Comparison of ENCODE assay signal across 11 mouse cellular contexts in genomic region chr12:32307280-32308006, GRCm38 (mm10).
DNase-seq lines count a peak whose midpoint lies in the region; ATAC-seq and TF ChIP-seq lines count a peak whose summit lies in the region.
"Had no signal": no experiment of that assay in that cellular context is flagged by ENCODE, and none has a peak within 500 bp of the region (broad histone marks: within the 10 kb centered on the region; RNA-seq: fewer than 3 reads in every experiment).

No protein-coding gene starts in this region.

- no peak overlapping the region for H3K4me2 ChIP-seq in intestine, postnatal 0 days (replicated peaks; ENCODE audit: low read depth)

- H3K36me3 ChIP-seq in intestine, postnatal 0 days (ENCODE audit: control insufficient read depth, insufficient read depth): no peaks in the 10 kb centered on the region

- TF ChIP-seq POLR2A in cerebellum, adult 2 months (IDR thresholded peaks at IDR 0.05; ENCODE audit: borderline replicate concordance, insufficient read depth, low read length): no peak

- H3K9me3 ChIP-seq in intestine, postnatal 0 days (ENCODE audit: control insufficient read depth): no peaks in the 10 kb centered on the region

- peak overlapping the region; percentile 82 for H3K27ac ChIP-seq in intestine, postnatal 0 days (ENCODE audit: low read depth, low read length)
- H3K27ac ChIP-seq in cerebellum, adult 2 months (ENCODE audit: insufficient read depth, low read length): no peak overlapping the region

- H3K4me3 ChIP-seq in intestine, postnatal 0 days (ENCODE audit: low read depth, low read length): no peak overlapping the region
- H3K4me3 ChIP-seq in cerebellum, adult 2 months (replicated peaks; ENCODE audit: insufficient read depth, low read depth, low read length): no peak overlapping the region

- no peaks in the 10 kb centered on the region for H3K27me3 ChIP-seq in intestine, postnatal 0 days (replicated peaks; ENCODE audit: control insufficient read depth, insufficient read depth, low read length)
- H3K27me3 ChIP-seq in cerebellum, adult 2 months (ENCODE audit: control insufficient read depth, insufficient read depth, low read length): no peaks in the 10 kb centered on the region

- H3K4me1 ChIP-seq in intestine, postnatal 0 days (replicated peaks; ENCODE audit: control insufficient read depth, insufficient read depth, low read length): no peaks in the 10 kb centered on the region
- H3K4me1 ChIP-seq in cerebellum, adult 2 months (ENCODE audit: control insufficient read depth, insufficient read depth, low read length): no peaks in the 10 kb centered on the region

- ATAC-seq in intestine, postnatal 0 days: peak; percentile 97
- peak; percentile 93 for ATAC-seq in megakaryocyte-erythroid progenitor cell, adult 5-6 weeks (replicated peaks; ENCODE audit: low FRiP score, low TSS enrichment, poor library complexity, severe bottlenecking)

- H3K9ac ChIP-seq in intestine, postnatal 0 days (ENCODE audit: low read depth, low read length): no peak overlapping the region

- WGBS in intestine, postnatal 0 days: 33% methylated on average over 9 of the region's 9 CpGs
- WGBS in cerebellum, adult 2 months: 68% methylated on average over 9 of the region's 9 CpGs

- DNase-seq in 416B (ENCODE audit: low read depth) (peak; percentile 59), MEL-GATA-1-ER (ENCODE audit: extremely low read depth, low read depth) (peak; percentile 52)
- no peak for DNase-seq in layer of hippocampus, postnatal 25 days (ENCODE audit: extremely low spot score in 1 of 2, low spot score in 1 of 2)
- no peak for DNase-seq in layer of hippocampus, adult 11-12 months (ENCODE audit: low spot score)
- DNase-seq in urinary bladder, postnatal 25 days (ENCODE audit: low spot score): no peak
- DNase-seq in cerebellum, adult 2 months: no peak
- DNase-seq: cerebellum, postnatal 10 days; gastrocnemius, postnatal 25 days; thymus, adult 2 months had no signal

- no peak for TF ChIP-seq CTCF in intestine, postnatal 0 days (IDR thresholded peaks at IDR 0.05; ENCODE audit: low read depth)
- TF ChIP-seq CTCF in cerebellum, adult 2 months (IDR thresholded peaks at IDR 0.05; ENCODE audit: borderline replicate concordance, insufficient read depth, low read depth, low read length): no peak

Comparison
In these comparisons a context has a peak if more than half of its experiments do, and no peak if none do; other contexts are left out.
1. DNase-seq: peak in 416B (single experiment) and MEL-GATA-1-ER (single experiment); none in layer of hippocampus, postnatal 25 days (0 of 2), layer of hippocampus, adult 11-12 months (single experiment), urinary bladder, postnatal 25 days (single experiment) and cerebellum, adult 2 months (0 of 2).